Mouse (Mus musculus): ENCODE data around the gene Lypd1.

GRCm38 (mm10) chr1:125920696-125921095 lies 7.8 kb upstream of the Lypd1 start:
- TF ChIP-seq CTCF (IDR thresholded peaks at IDR 0.05; ENCODE audit: borderline replicate concordance, insufficient read depth, low read length) = no peak
- no peak for TF ChIP-seq POLR2A (IDR thresholded peaks at IDR 0.05; ENCODE audit: low read depth, low read length)

All from embryonic fibroblast, embryonic 13.5 days (primary cell).